Mouse (Mus musculus) mouse embryonic stem cell (cell line): ENCODE data around the gene Rsg1.

ENCODE experiments used
- in situ Hi-C, 2 experiments: fragments of 300-500 bp; cut with MboI; formaldehyde crosslinking; loops; 1 replicate in 1 of 2; 3 replicates in 1 of 2; pipeline ENCODE4 v1.14.3; 2019 to 2020; ENCODE audit warnings: low sequenced_read_pairs in 2 of 2, low pct_unique_long_range_greater_than_20kb in 1 of 2, mixed read lengths in 1 of 2; ENCODE audit not compliant: unreplicated experiment in 1 of 2

The Rsg1 gene

DNA sequence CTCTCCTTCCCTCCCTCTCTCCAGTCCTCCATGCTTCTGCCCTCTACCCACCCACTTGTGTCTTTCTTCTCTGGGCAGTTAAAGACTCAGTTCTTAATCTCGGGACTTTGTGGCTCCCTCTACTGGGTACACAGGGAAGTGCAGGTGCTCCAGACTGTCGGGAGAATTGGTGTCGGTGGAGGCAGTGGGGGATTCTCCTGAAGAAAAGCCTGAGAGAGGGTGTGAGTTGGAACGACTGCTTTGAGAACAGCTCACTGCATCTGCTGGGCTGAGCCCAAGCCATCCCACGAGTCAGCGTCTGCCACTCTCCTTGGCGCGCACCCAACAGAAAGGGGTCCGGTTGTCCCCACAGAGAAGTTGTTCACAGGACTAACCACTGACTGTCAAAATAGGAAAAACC is 54.1 kb downstream of the Rsg1 start:
- in situ Hi-C loops, result no loop called here

DNA sequence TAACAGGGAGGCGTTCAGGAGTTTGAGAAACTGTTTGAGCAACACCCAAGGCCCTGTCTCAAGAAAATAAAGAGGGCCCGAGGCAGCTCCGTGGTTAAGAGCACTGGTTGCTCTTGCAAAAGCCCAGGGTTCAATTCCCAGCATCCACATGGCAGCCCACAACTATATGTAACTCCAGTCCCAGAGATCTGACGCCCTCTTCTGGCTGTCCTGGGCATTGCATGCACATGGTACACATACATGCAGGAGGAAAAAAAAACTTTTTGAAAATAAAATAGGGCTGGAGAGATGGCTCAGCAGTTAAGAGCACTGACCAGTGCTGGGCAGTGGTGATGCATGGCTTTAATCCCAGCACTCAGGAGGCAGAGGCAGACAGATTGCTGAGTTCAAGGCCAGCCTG is 54.6 kb downstream of the Rsg1 start:
- in situ Hi-C loops, result no loop called here

DNA sequence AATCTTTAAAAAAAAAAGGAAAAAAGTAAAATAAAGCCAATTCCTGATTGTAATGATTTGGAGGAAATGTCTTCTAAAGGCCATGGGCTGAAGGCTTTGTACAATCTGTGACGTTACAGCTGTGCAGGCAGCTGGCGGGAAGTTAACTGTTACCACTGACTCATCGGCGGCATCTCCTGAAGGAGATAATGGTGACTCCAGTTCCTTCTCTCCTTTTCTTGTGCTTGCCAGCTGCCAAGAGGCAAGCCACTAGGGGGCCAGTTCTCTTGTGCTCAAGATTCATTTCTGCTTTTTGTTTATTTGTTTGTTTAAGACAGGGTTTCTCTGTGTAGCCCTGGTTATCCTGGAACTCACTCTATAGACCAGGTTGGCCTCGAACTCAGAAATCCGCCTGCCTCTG is 55.3 kb downstream of the Rsg1 start:
- in situ Hi-C loops, result no loop called here

DNA sequence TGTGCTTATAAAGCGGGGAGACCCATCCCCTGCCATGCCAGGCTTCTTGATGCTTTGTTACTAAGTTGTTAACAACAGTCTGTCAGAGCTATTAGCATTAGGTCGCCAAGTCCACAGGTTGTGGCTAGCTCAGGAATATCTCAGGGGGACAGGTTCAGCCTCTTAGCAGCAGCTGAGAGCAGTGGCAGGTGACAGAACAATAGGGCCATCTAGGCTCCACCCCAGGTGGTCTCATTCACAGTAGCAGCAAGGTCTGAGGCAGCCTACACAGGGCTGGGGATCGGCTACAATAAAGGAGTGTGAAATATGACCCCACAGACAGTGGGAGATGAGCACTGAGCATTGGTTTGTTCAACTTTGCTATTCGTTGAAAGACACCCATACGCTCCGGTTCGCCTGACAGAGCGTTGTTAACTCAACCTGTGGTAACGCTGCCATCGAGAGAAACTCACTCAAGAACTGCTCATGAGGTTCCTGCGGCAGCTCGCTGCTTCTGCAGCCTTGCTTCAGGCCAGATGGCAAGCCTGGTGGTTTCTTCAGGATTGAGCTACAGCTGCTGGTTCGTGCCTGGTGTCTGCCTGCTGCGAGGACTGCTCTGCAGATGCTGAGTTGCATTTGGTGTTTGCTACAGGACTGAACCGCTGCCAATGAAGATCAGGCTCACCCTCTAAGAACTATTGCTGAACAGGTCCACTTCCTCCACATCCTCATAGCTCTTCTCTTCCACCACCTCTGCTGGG is 56.6 kb downstream of the Rsg1 start:
- in situ Hi-C loops, result loop anchor here in 1 of 2 experiments (5.0 kb wide), 1 partner anchor 92 kb away; no protein-coding TSS in a partner anchor

DNA sequence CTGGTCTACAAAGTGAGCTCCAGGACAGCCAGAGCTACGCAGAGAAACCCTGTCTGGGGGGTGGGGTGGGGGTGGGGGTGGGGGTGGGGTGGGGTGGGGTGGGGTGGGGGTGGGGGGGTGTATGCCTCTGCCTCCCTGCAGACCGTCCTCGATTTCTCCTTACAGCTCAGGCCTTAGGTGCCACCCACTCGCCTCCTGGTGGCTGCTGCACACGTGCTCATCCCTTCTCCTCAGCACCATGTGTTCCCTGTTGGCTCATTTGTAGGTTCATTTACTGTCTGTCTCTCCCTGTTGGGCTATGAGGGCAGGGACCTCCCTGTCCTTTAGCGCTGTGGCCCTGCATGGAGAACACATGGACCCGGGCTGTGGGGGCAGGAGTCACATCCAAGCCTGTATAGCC is 57.5 kb downstream of the Rsg1 start:
- in situ Hi-C loops, result loop anchor here in 1 of 2 experiments (5.0 kb wide), 1 partner anchor 91 kb away; no protein-coding TSS in a partner anchor

DNA sequence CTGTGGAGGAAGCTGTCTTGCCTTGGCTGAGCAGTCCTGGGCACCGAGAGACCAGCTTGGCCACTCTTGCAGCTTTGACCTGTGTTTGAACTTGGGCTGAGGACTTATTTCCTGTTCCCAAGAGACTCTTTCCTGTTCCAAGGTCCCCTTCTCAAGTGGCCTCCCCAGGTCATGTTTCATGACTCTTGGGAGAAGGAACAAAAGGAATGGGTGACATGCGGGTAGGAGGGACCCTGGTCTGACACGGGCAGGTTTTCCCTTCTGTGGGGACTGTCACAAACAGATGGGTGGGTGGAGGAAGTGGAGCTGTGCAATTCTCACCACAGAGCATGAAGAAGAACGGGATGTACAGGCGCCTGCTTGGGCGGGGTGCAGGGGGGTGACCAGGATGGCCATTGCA is 58.0 kb downstream of the Rsg1 start:
- in situ Hi-C loops, result loop anchor here in 1 of 2 experiments (5.0 kb wide), 1 partner anchor 91 kb away; no protein-coding TSS in a partner anchor

- in situ Hi-C loops, result loop anchor here in 1 of 2 experiments (5.0 kb wide), 1 partner anchor 89 kb away; no protein-coding TSS in a partner anchor
Observed at GRCm38 (mm10) chr4:141272878-141273277, 59.1 kb downstream of the Rsg1 start.

- in situ Hi-C loops, result loop anchor here in 1 of 2 experiments (5.0 kb wide), 1 partner anchor 89 kb away; no protein-coding TSS in a partner anchor
Observed at GRCm38 (mm10) chr4:141273296-141273695, 59.5 kb downstream of the Rsg1 start.

DNA sequence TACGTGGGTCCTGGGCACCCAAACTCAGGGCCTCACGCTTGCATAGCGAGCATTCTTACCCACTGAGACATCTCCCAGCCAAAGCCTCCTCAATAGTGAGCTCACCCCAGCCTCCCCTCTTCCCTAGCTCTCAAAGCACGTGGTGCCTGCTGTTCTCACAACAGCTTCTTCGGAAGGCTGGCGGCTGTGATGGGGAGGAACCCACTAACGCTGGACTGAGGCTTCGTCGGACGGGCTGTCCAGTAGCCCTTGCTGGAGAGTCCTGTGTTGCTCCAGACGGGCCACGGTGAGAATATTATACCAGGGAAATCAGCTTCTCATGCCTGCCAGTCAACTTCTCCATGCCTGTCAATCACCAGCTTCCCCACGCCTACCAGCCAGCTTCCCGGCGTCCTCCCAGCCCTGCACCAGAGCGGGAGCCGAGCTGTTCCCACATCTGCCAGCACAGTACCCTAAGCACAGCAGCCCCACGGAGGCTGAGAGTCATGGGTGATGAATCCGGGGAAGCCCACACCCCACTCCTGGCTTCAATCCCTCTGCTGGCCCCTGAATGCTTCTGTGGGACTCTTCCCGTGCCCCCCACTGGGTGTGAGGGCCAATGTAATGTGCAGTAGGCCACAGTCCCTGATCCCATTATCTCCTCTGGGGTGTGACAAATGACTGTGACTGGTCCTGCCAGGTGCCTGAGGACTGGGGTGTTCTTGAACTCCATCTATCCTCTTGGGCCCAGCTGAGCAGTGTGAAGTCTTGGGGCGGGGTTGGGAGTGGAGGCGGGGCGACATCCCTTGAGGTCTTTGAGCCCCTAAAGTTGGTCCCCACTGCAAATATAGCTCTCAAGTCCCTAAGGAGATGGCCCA is 61.0 kb downstream of the Rsg1 start:
- in situ Hi-C loops, result loop anchor here in 1 of 2 experiments (5.0 kb wide), 1 partner anchor 88 kb away; no protein-coding TSS in a partner anchor
